Mouse (Mus musculus) hindbrain, embryonic 12.5 days (tissue): ENCODE results near the gene Ptprk. TPM values are rescaled to one million over a fixed set of nuclear protein-coding genes. Genes with fewer than 3 reads are reported as not detected.

Source experiments
- ATAC-seq: fragments of 200-750 bp; cut with Nextera tagmentation; 2 replicates; pipeline ENCODE4 v1.8.0; 2017; ENCODE audit warnings: moderate TSS enrichment; ENCODE audit not compliant: low FRiP score
- H3K27ac ChIP-seq: fragments of 300-500 bp; sonication (generic); 2 replicates; pipeline ENCODE4 v1.5.1; 2016; ENCODE audit warnings: mild to moderate bottlenecking
- H3K27me3 ChIP-seq: fragments of 300-500 bp; sonication (generic); 2 replicates; pipeline ENCODE4 v1.6.1; 2016; ENCODE audit warnings: mild to moderate bottlenecking
- H3K36me3 ChIP-seq: fragments of 300-500 bp; sonication (generic); 2 replicates; pipeline ENCODE4 v1.6.1; 2016; ENCODE audit warnings: mild to moderate bottlenecking
- H3K4me1 ChIP-seq: fragments of 300-500 bp; sonication (generic); 2 replicates; pipeline ENCODE4 v1.6.1; 2016
- H3K4me2 ChIP-seq: fragments of 300-500 bp; sonication (generic); replicated peaks from 2 replicates; pipeline ENCODE4 v1.6.1; 2016; ENCODE audit warnings: mild to moderate bottlenecking
- H3K4me3 ChIP-seq: fragments of 300-500 bp; sonication (generic); 2 replicates; pipeline ENCODE4 v1.5.1; 2016; ENCODE audit warnings: mild to moderate bottlenecking
- H3K9ac ChIP-seq: fragments of 300-500 bp; sonication (generic); 2 replicates; pipeline ENCODE4 v1.6.1; 2016; ENCODE audit warnings: mild to moderate bottlenecking, moderate library complexity
- H3K9me3 ChIP-seq: fragments of 300-500 bp; sonication (generic); replicated peaks from 2 replicates; pipeline ENCODE4 v1.6.1; 2016; ENCODE audit warnings: mild to moderate bottlenecking
- WGBS: fragments of 180-500 bp; shearing (Covaris S2); methylation state at CpG from one replicate; pipeline ENCODE4 v1.1.7; 2016; 5-methylcytosine and 5-hydroxymethylcytosine counted together
- polyA plus RNA-seq: library from polyadenylated mRNA; unstranded; fragments of >200 nt; fragmentation: Nextera tagmentation; extraction: Ambion mirVana; gene quantifications from 2 replicates; pipeline ENCODE4 v1.2.1, GENCODE M21; 2016

The Ptprk gene
- polyA plus RNA-seq, 1 experiment from 2014 or later, result 31.9 TPM

DNA sequence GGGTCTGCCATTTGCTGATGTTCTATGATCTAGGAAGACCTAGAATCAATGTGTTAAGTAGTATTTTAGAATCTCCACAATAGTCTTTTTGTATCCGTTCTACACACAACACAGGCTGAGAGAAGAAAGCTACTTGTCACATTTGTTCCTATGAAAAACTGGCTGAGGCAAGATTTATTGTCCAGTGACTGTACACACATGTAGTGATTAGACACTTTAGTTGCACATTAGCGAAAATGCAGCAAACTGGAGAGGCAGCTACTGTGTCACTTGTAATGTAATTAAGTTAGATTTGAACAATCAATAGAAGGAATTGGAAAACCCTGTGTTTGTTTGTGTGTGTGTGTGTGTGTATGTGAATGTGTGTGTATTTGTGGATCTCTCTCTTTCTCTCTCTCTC lies 8.6 kb downstream of the Ptprk start:
- no peak overlapping the region for H3K27ac ChIP-seq
- no peaks in the 10 kb centered on the region for H3K4me1 ChIP-seq
- H3K9ac ChIP-seq, result no peak overlapping the region
- no peaks in the 10 kb centered on the region for H3K36me3 ChIP-seq
- 74% methylated on average over 2 of the region's 2 CpGs for WGBS
- no peak overlapping the region for H3K4me3 ChIP-seq
- no peaks in the 10 kb centered on the region for H3K27me3 ChIP-seq
- H3K4me2 ChIP-seq, result no peak overlapping the region
- no peak for ATAC-seq
- H3K9me3 ChIP-seq, result no peaks in the 10 kb centered on the region

- Histone ChIP-seq H3K4me1 (no peaks in the 10 kb centered on the region), H3K4me2 (no peak overlapping the region), H3K4me3 (no peak overlapping the region), H3K27me3 (no peaks in the 10 kb centered on the region), H3K36me3 (no peaks in the 10 kb centered on the region), H3K9me3 (no peaks in the 10 kb centered on the region), H3K9ac (no peak overlapping the region), H3K27ac (no peak overlapping the region)
- no peak for ATAC-seq
- WGBS, result 60% methylated on average over 1 of the region's 1 CpGs
Observed at GRCm38 (mm10) chr10:28083625-28084024, 9.0 kb downstream of the Ptprk start.

GRCm38 (mm10) chr10:28087341-28087740 lies 12.7 kb downstream of the Ptprk start:
- Histone ChIP-seq H3K4me3 (no peak overlapping the region), H3K4me2 (no peak overlapping the region), H3K9ac (no peak overlapping the region), H3K36me3 (no peaks in the 10 kb centered on the region), H3K27ac (no peak overlapping the region), H3K27me3 (no peaks in the 10 kb centered on the region), H3K4me1 (no peaks in the 10 kb centered on the region), H3K9me3 (no peaks in the 10 kb centered on the region)
- WGBS, result 59% methylated on average over 6 of the region's 6 CpGs
- no peak for ATAC-seq

DNA sequence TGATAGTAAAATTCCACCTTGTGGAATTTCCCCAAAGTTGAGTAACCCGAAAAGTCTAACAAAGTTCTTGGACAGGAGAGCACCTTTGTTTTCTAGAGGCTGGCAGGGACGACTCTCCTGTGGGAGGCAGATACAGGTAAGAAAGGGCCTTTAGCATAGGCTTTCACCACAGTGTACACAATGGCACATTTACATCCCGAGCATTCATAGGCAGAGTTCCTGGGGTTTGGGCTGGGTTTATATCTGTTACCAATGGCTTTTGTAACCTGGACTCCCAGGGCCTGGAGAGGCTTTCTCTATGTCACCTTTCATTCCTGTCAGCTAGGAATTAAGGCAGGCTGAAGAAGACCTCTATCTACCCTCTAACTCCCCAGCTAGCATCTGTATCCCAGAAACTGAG lies 13.1 kb downstream of the Ptprk start:
- H3K36me3 ChIP-seq, result no peaks in the 10 kb centered on the region
- H3K4me2 ChIP-seq, result no peak overlapping the region
- H3K4me3 ChIP-seq, result no peak overlapping the region
- no peaks in the 10 kb centered on the region for H3K9me3 ChIP-seq
- no peak overlapping the region for H3K27ac ChIP-seq
- no peak for ATAC-seq
- WGBS, result 60% methylated on average over 3 of the region's 3 CpGs
- no peak overlapping the region for H3K9ac ChIP-seq
- H3K4me1 ChIP-seq, result no peaks in the 10 kb centered on the region
- no peaks in the 10 kb centered on the region for H3K27me3 ChIP-seq

DNA sequence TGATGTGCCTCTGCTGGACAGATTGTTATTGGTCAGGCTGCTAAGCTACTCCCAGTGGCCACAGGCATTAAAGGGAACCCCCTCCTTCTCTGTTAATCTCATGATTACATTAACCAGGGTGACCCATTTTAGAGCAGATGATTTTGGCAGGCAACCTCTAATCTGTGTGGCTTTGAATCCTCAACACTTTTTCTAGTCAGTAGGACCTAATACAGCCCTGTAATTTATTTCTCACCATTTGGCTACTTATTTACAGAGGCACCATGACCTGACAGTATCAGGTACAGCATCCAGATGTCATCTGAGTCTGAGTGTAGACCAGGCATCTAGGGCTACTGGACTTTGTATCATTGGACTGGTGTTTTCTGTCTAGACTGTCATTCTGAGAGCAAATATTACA lies 21.4 kb downstream of the Ptprk start:
- Histone ChIP-seq H3K4me1 (no peaks in the 10 kb centered on the region), H3K4me2 (no peak overlapping the region), H3K36me3 (no peaks in the 10 kb centered on the region), H3K9me3 (no peaks in the 10 kb centered on the region), H3K27me3 (no peaks in the 10 kb centered on the region), H3K4me3 (no peak overlapping the region), H3K27ac (no peak overlapping the region), H3K9ac (no peak overlapping the region)
- no peak for ATAC-seq

GRCm38 (mm10) chr10:28097637-28098036 lies 23.0 kb downstream of the Ptprk start:
- no peak for ATAC-seq
- Histone ChIP-seq H3K27me3 (no peaks in the 10 kb centered on the region), H3K4me3 (no peak overlapping the region), H3K9me3 (no peaks in the 10 kb centered on the region), H3K36me3 (no peaks in the 10 kb centered on the region), H3K27ac (no peak overlapping the region), H3K4me2 (no peak overlapping the region), H3K9ac (no peak overlapping the region), H3K4me1 (no peaks in the 10 kb centered on the region)
- WGBS, result 68% methylated on average over 7 of the region's 7 CpGs

- whole genome bisulfite sequencing, result 62% methylated on average over 2 of the region's 2 CpGs
- H3K27ac ChIP-seq, result no peak overlapping the region
- no peak for ATAC-seq
- H3K4me2 ChIP-seq, result no peak overlapping the region
- H3K9me3 ChIP-seq, result no peaks in the 10 kb centered on the region
- H3K9ac ChIP-seq, result no peak overlapping the region
- H3K4me3 ChIP-seq, result no peak overlapping the region
- no peaks in the 10 kb centered on the region for H3K27me3 ChIP-seq
- H3K36me3 ChIP-seq, result no peaks in the 10 kb centered on the region
- no peaks in the 10 kb centered on the region for H3K4me1 ChIP-seq
Observed at GRCm38 (mm10) chr10:28098923-28099322, 24.3 kb downstream of the Ptprk start.

DNA sequence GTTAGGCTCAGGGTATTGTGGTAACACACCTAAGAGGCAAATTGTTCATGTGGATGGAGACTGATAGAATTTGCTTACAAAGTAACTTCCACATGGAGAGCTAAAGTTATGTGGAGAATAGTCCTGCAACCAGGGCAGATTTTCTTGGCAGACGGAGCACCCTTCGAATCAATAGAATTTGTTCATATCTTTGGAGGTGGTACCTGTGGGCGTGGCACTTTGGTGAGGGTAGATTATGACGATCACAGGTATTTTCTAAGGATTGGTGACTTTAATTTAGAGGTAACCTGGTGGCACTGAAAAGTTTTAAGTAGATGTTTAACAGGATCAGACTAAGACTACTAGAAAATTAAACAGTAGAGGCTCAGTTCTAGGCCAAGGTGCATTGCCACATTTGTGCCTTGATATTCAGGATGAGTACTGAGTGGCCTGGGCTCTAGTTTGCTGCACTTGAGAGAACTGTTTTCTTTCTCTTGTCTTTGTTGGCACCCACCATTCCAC lies 28.8 kb downstream of the Ptprk start:
- Histone ChIP-seq H3K4me1 (no peaks in the 10 kb centered on the region), H3K4me3 (no peak overlapping the region), H3K9ac (no peak overlapping the region), H3K4me2 (no peak overlapping the region), H3K27ac (no peak overlapping the region), H3K9me3 (no peaks in the 10 kb centered on the region), H3K27me3 (no peaks in the 10 kb centered on the region), H3K36me3 (no peaks in the 10 kb centered on the region)
- no peak for ATAC-seq
- WGBS, result 96% methylated on average over 4 of the region's 4 CpGs

DNA sequence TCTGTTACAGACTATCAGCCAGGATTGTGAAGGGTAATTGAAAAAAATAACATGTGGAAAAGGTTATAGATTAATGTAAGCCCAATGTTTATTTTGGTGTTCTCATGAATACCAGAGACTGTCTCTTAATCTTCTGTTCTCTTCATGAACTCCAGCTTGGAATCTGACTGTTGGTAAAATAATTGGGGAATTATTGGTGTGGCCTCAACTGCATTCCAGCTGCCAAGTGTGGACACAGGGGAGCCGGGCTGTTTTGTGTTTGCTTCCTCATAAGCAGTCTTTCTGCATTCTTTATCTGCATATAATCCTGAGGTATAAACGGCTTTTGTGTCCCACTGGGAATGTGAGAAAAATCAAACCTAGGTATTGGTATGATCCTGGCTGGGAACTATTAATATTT lies 29.3 kb downstream of the Ptprk start:
- H3K9me3 ChIP-seq, result no peaks in the 10 kb centered on the region
- no peaks in the 10 kb centered on the region for H3K4me1 ChIP-seq
- no peak for ATAC-seq
- no peak overlapping the region for H3K4me2 ChIP-seq
- 66% methylated on average over 2 of the region's 2 CpGs for WGBS
- no peaks in the 10 kb centered on the region for H3K27me3 ChIP-seq
- no peak overlapping the region for H3K4me3 ChIP-seq
- no peaks in the 10 kb centered on the region for H3K36me3 ChIP-seq
- H3K27ac ChIP-seq, result no peak overlapping the region
- H3K9ac ChIP-seq, result no peak overlapping the region

GRCm38 (mm10) chr10:28105247-28105646 lies 30.6 kb downstream of the Ptprk start:
- no peak for ATAC-seq
- H3K9me3 ChIP-seq, result no peaks in the 10 kb centered on the region
- H3K27me3 ChIP-seq, result no peaks in the 10 kb centered on the region
- no peaks in the 10 kb centered on the region for H3K36me3 ChIP-seq
- H3K4me3 ChIP-seq, result no peak overlapping the region
- no peak overlapping the region for H3K27ac ChIP-seq
- H3K9ac ChIP-seq, result no peak overlapping the region
- no peak overlapping the region for H3K4me2 ChIP-seq
- no peaks in the 10 kb centered on the region for H3K4me1 ChIP-seq
- WGBS, result 85% methylated on average over 6 of the region's 6 CpGs

- ATAC-seq, result no peak
- H3K36me3 ChIP-seq, result no peaks in the 10 kb centered on the region
- H3K27ac ChIP-seq, result no peak overlapping the region
- H3K4me1 ChIP-seq, result no peaks in the 10 kb centered on the region
- H3K4me3 ChIP-seq, result no peak overlapping the region
- no peak overlapping the region for H3K4me2 ChIP-seq
- 81% methylated on average over 8 of the region's 8 CpGs for WGBS
- H3K9ac ChIP-seq, result no peak overlapping the region
- no peaks in the 10 kb centered on the region for H3K27me3 ChIP-seq
- H3K9me3 ChIP-seq, result no peaks in the 10 kb centered on the region
Observed at GRCm38 (mm10) chr10:28112826-28113589, 38.4 kb downstream of the Ptprk start.

DNA sequence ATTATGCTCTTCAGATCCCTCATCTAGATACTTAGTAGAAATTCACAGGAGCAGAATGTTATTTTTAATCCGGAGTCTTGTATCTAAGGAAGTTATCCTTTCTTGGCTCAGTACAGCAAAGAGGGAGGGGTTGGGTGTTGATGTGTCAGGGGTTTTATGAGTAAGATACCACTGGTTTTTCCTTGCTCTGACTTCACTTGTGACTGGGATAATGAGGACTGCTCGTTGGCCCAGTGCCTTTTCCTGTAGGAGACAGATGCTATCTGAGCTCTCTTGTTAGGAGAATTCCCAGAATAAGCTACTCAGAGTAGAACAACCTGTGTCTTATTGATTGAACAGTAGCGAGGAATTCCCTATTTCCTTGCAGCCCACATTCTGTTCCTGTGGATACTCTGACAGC lies 39.3 kb downstream of the Ptprk start:
- WGBS, result 75% methylated on average over 3 of the region's 3 CpGs
- no peaks in the 10 kb centered on the region for H3K9me3 ChIP-seq
- no peak overlapping the region for H3K9ac ChIP-seq
- no peak overlapping the region for H3K4me3 ChIP-seq
- ATAC-seq, result no peak
- no peak overlapping the region for H3K4me2 ChIP-seq
- H3K27ac ChIP-seq, result no peak overlapping the region
- no peaks in the 10 kb centered on the region for H3K27me3 ChIP-seq
- no peaks in the 10 kb centered on the region for H3K36me3 ChIP-seq
- H3K4me1 ChIP-seq, result no peaks in the 10 kb centered on the region

GRCm38 (mm10) chr10:28116982-28117381 lies 42.4 kb downstream of the Ptprk start:
- Histone ChIP-seq H3K27ac (no peak overlapping the region), H3K9me3 (no peaks in the 10 kb centered on the region), H3K36me3 (no peaks in the 10 kb centered on the region), H3K4me3 (no peak overlapping the region), H3K27me3 (no peaks in the 10 kb centered on the region), H3K4me1 (no peaks in the 10 kb centered on the region), H3K4me2 (no peak overlapping the region), H3K9ac (no peak overlapping the region)
- no peak for ATAC-seq
